Mouse (Mus musculus) G1E (cell line): Measurements from ENCODE around the gene Gpr37l1.

Experiments
- CTCF ChIP-seq: IDR thresholded peaks from 2 replicates; pipeline ENCODE4 v1.5.1; 2012; ENCODE audit warnings: low read depth, low read length, inconsistent platforms, mixed read lengths
- GATA1 ChIP-seq: IDR thresholded peaks from 2 replicates; pipeline ENCODE4 v1.6.1; 2012; ENCODE audit warnings: borderline replicate concordance, low read length, inconsistent platforms, mixed read lengths
- POLR2AphosphoS5 ChIP-seq: IDR thresholded peaks from 2 replicates; pipeline ENCODE4 v1.6.1; 2012; ENCODE audit warnings: low read depth, low read length, inconsistent platforms; ENCODE audit not compliant: insufficient replicate concordance
- TAL1 ChIP-seq: conservative IDR thresholded peaks from 2 replicates; pipeline ENCODE4 v1.6.1; 2012; ENCODE audit warnings: low read depth, low read length, inconsistent platforms, mixed read lengths

GRCm38 (mm10) chr1:135143940-135144339 lies 23.5 kb downstream of the Gpr37l1 start:
- TF ChIP-seq CTCF (no peak), TAL1 (no peak), POLR2AphosphoS5 (no peak), GATA1 (no peak)
